Mouse (Mus musculus) brain, embryonic 14.5 days (tissue): Measurements from ENCODE around the gene Olfr399. TPM values are rescaled to one million over a fixed set of nuclear protein-coding genes. Genes with fewer than 3 reads are reported as not detected.

Experiments used
- DNase-seq: peaks from one replicate; pipeline ENCODE4 v3.0.0-alpha.2; 2011; ENCODE audit warnings: low read depth
- CTCF ChIP-seq: fragments of 200-500 bp; IDR thresholded peaks from 2 replicates; pipeline ENCODE4 v1.5.1; 2012; ENCODE audit warnings: inconsistent platforms, mild to moderate bottlenecking, moderate library complexity, borderline replicate concordance; ENCODE audit not compliant: insufficient read depth, insufficient read length; ENCODE audit errors: extremely low read depth
- POLR2A ChIP-seq: fragments of 200-500 bp; IDR thresholded peaks from 2 replicates; pipeline ENCODE4 v1.6.1; 2012; ENCODE audit warnings: mild to moderate bottlenecking, inconsistent platforms, borderline replicate concordance; ENCODE audit not compliant: poor library complexity, insufficient read depth, insufficient read length, severe bottlenecking; ENCODE audit errors: extremely low read depth
- polyA plus RNA-seq: library from polyadenylated mRNA; depleted of rRNA; stranded (reverse); fragments of >200 nt; gene quantifications from 2 replicates; pipeline ENCODE4 v1.2.3, GENCODE M21; 2012; rRNA removed

Gene Olfr399
- not detected in 2 replicates for polyA plus RNA-seq

- no peak for DNase-seq
- TF ChIP-seq CTCF (no peak), POLR2A (no peak)
Measured at GRCm38 (mm10) chr11:74056451-74056850, at the start of gene Olfr399, which contains the start of gene Olfr139. Gene Olfr399, minus strand, starts transcription at chr11:74056615. Gene Olfr139, minus strand, starts transcription at chr11:74056551.

DNA sequence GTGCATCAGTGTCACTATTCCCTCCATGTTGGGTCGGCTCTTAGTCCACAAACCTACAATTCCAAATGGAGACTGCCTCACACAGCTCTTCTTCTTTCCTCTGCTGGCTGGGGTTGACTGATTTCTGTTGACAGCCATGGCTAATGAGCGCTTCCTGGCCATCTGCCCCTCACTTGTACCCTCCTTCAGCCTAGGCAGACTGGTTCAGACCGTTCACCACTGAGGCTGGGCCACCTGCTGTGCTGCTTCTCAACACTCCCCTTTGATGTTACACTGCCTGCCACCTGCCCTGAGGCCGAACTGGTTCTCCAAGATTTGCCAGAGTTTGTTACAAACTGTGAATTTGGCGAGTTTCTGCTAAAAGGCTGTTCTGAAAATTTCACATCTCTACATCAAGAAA lies 48.7 kb upstream of the Olfr399 start:
- TF ChIP-seq POLR2A (no peak), CTCF (no peak)

DNA sequence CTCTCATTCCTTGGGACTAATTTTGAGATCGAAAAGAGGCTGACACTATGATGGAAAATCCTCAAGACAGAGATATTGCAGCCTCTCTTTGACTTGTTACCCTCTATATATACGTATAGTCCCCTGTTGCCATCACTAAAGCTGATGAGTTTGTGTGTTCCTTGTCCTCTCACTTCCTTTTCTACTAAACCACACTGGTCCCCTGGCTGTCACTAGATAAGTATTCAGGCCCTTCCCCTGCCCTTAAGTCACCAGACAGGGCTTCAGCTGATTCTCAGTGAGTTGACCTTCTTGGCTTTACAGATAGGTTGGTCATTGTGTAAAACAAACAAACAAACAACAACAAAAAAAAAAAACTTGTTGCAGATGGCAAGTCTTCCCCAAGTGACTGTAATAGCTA lies 45.1 kb upstream of the Olfr399 start:
- DNase-seq = no peak
- TF ChIP-seq CTCF = no peak
- TF ChIP-seq POLR2A = no peak

More for the DNA sequence above, 48.7 kb upstream of the Olfr399 start:
- no peak for DNase-seq

GRCm38 (mm10) chr11:74100724-74101123 lies 44.3 kb upstream of the Olfr399 start:
- no peak for DNase-seq
- TF ChIP-seq CTCF (no peak), POLR2A (no peak)

GRCm38 (mm10) chr11:74069655-74070054 lies 13.2 kb upstream of the Olfr399 start, which contains the start of gene Zfp616:
Gene Zfp616, plus strand, starts transcription at chr11:74069955.
- TF ChIP-seq POLR2A = no peak
- TF ChIP-seq CTCF = no peak
- DNase-seq = no peak

GRCm38 (mm10) chr11:74051347-74051746 lies 5.1 kb downstream of the Olfr399 start:
- no peak for DNase-seq

More at GRCm38 (mm10) chr11:74051347-74051746, 5.1 kb downstream of the Olfr399 start:
- TF ChIP-seq CTCF (no peak), POLR2A (no peak)

Other genes starting within 250 kb of the Olfr399 start
- gene Olfr392, start 239.6 kb downstream of the Olfr399 start, polyA plus RNA-seq = not detected in 2 replicates
- gene Olfr393, start 205.2 kb downstream of the Olfr399 start, polyA plus RNA-seq = not detected in 2 replicates
- not detected in 2 replicates for gene Olfr394, start 165.8 kb downstream of the Olfr399 start, polyA plus RNA-seq
- gene Olfr395, start 147.3 kb downstream of the Olfr399 start, polyA plus RNA-seq = not detected in 2 replicates
- gene Olfr23, start 119.9 kb downstream of the Olfr399 start, polyA plus RNA-seq = not detected in 2 replicates
- gene Olfr397, start 95.8 kb downstream of the Olfr399 start, polyA plus RNA-seq = not detected in 2 replicates
- not detected in 2 replicates for gene Olfr398, start 66.2 kb downstream of the Olfr399 start, polyA plus RNA-seq
- gene Olfr139, start 64 bp downstream of the Olfr399 start, polyA plus RNA-seq = not detected in 2 replicates
- gene Zfp616, start 13.3 kb upstream of the Olfr399 start, polyA plus RNA-seq = not detected in 2 replicates
- not detected in 2 replicates for gene Olfr401, start 57.1 kb upstream of the Olfr399 start, polyA plus RNA-seq
- gene Olfr402, start 96.9 kb upstream of the Olfr399 start, polyA plus RNA-seq = not detected in 2 replicates
- gene Olfr403, start 129.6 kb upstream of the Olfr399 start, polyA plus RNA-seq = not detected in 2 replicates
- not detected in 2 replicates for gene Olfr43, start 154.8 kb upstream of the Olfr399 start, polyA plus RNA-seq
- not detected in 2 replicates for gene Olfr406, start 203.2 kb upstream of the Olfr399 start, polyA plus RNA-seq
- not detected in 2 replicates for gene Olfr59, start 227.1 kb upstream of the Olfr399 start, polyA plus RNA-seq